Mouse (Mus musculus): ENCODE measurements around the gene Tlr2. TPM values are rescaled to one million over a fixed set of nuclear protein-coding genes. Genes with fewer than 3 reads are reported as not detected.
A peak's percentile ranks its signal among the peaks of the same experiment; 100 is the strongest.
"Not testable (repeated sequence)": the region's sequence is repeated elsewhere in the genome, so short reads cannot be mapped to it uniquely, and the experiment has no call there.

The Tlr2 gene
- polyA plus RNA-seq (2014; fragmentation: Nextera tagmentation; extraction: Ambion mirVana) = 6.8 and 8.0 TPM in 2 replicates

DNA sequence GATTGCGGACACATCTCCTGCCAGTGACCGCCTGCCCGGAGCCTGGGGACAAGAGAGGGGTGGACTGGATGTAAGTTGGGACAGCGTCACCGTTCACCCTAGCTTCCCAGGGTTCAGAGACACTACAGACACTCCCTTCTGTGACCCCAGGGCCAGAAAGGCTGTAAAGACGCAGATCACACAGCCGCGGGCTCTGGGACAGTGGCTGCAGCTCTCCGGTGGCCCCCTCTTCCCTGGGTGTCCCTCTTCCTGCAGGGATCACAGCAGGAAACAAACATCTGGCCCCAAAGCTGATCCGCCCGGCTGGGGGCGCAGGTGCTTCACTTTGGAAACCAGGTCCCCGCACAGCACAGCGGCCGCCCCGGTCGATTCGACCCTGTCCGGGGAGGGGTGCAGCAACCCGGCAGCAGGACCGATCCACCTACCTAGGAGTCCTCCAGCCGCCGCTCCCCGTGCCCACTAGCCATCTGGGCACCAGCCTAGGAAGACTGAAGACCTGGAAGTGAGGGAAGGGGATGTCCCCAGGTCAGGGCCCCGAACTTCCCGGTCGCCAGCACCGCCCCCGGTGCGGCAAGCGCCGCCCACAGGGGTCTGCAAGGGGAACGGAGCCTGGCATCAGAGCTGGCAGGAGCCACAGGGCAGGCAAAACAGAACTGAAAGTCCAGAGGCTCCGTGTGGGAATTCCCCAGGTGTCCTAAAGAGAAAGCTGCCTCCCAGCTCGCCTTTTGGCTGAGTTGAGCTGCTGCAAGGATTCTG, at the start of gene Tlr2:
Gene Tlr2 (minus strand): TSS at position 673 of the 756 bp plus-strand sequence.
- Histone ChIP-seq H3K27me3 (replicated peaks; ENCODE audit: control insufficient read depth, insufficient read depth, low read length) (no peaks in the 10 kb centered on the region), H3K9ac (ENCODE audit: low read depth, low read length) (peak within 1 kb of the TSS; percentile 76), H3K4me1 (ENCODE audit: control insufficient read depth, insufficient read depth, low read length) (no peaks in the 10 kb centered on the region; the same call in 1 of the 2 replicates), H3K9me3 (ENCODE audit: control insufficient read depth, low read length) (no peaks in the 10 kb centered on the region), H3K27ac (replicated peaks; ENCODE audit: low read depth, low read length) (peak within 1 kb of the TSS; percentile 33; the same call in 1 of the 2 replicates), H3K36me3 (ENCODE audit: control insufficient read depth, insufficient read depth, low read length) (no peaks in the 10 kb centered on the region), H3K4me3 (ENCODE audit: low read depth, low read length) (peak within 1 kb of the TSS; percentile 69), H3K4me2 (ENCODE audit: low read depth, low read length) (peak within 1 kb of the TSS; percentile 92)
- ATAC-seq (ENCODE audit: low read depth) (peak; percentile 87), DNase-seq (ENCODE audit: low spot score) (peak; percentile 73)
- under 1% methylated on average over 31 of the region's 35 CpGs for WGBS

DNA sequence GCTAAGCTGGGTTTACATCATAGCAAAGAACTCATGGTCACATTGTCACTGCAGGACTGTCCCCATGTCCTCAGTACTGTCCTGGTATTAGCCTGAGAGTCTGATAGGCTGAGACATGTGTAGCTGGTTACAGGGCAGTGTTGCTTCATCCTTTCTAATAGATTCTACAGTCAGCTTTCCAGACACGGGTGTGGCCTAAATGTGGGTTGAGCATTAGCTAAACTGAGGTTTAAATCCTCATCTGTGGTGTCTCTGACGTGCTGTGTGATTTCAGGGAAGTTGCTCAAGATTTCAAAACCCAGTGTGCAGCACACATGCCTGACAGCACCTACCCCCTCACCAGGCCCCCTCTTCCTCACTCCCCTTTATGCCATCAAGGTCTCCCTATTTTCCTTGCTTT, 43.6 kb upstream of the Tlr2 start:
- H3K27ac ChIP-seq (replicated peaks; ENCODE audit: low read depth, low read length) = no peak overlapping the region
- H3K27me3 ChIP-seq (replicated peaks; ENCODE audit: control insufficient read depth, insufficient read depth, low read length) = no peaks in the 10 kb centered on the region
- peak; percentile 33 for DNase-seq (ENCODE audit: low spot score)
- H3K4me2 ChIP-seq (ENCODE audit: low read depth, low read length) = no peak overlapping the region
- 53% methylated on average over 2 of the region's 2 CpGs for WGBS
- no peaks in the 10 kb centered on the region for H3K36me3 ChIP-seq (ENCODE audit: control insufficient read depth, insufficient read depth, low read length)
- no peaks in the 10 kb centered on the region for H3K9me3 ChIP-seq (ENCODE audit: control insufficient read depth, low read length)
- H3K4me3 ChIP-seq (ENCODE audit: low read depth, low read length) = no peak overlapping the region
- 0 out of 2 replicates have a peak, but pooled peaks have one; percentile 9 for ATAC-seq (ENCODE audit: low read depth)
- no peaks in the 10 kb centered on the region for H3K4me1 ChIP-seq (ENCODE audit: control insufficient read depth, insufficient read depth, low read length)
- no peak overlapping the region for H3K9ac ChIP-seq (ENCODE audit: low read depth, low read length)

DNA sequence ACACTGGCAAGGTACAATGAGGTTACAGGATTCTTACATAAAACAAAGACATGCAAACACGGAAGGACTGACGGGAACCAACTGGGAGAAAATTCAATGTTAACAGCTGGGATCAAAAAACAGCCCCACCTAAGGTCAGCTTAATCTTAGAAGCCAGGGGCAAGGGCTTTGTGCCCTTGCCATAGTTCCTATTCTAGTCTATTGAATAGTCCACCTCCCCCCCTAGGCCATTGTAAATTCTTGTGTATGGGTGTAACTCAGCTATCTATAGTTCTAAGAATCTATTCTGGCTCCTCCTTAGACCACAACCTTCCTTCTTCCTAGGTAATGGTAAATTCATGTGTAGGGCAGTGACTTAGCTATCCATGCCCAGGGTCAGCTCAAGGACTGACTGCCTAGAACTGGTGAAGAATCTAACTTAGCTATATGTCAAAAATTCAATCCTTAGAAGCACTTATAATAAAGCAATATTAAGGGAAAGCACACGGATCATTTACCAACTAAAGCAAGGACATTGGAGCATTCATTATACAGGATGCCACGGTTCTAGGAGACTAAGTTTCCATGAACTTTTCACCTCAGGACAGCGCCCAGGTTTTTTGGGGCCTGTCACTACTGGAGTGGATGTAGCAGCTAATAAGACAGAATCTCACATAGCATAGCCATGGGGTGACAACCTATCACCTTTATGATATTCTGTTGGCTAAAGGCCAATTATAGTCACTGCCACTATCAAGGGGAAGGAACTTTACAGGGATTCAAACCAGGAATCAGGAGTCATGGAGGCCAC, 37.9 kb upstream of the Tlr2 start:
- DNase-seq (ENCODE audit: low spot score); H3K4me1 ChIP-seq (ENCODE audit: control insufficient read depth, insufficient read depth, low read length); H3K4me2 ChIP-seq (ENCODE audit: low read depth, low read length); H3K9me3 ChIP-seq (ENCODE audit: control insufficient read depth, low read length); H3K27ac ChIP-seq (replicated peaks; ENCODE audit: low read depth, low read length); H3K27me3 ChIP-seq (replicated peaks; ENCODE audit: control insufficient read depth, insufficient read depth, low read length); H3K36me3 ChIP-seq (ENCODE audit: control insufficient read depth, insufficient read depth, low read length); ATAC-seq (ENCODE audit: low read depth); H3K9ac ChIP-seq (ENCODE audit: low read depth, low read length); H3K4me3 ChIP-seq (ENCODE audit: low read depth, low read length): not testable (repeated sequence)
- WGBS = 87% methylated on average over 5 of the region's 5 CpGs

DNA sequence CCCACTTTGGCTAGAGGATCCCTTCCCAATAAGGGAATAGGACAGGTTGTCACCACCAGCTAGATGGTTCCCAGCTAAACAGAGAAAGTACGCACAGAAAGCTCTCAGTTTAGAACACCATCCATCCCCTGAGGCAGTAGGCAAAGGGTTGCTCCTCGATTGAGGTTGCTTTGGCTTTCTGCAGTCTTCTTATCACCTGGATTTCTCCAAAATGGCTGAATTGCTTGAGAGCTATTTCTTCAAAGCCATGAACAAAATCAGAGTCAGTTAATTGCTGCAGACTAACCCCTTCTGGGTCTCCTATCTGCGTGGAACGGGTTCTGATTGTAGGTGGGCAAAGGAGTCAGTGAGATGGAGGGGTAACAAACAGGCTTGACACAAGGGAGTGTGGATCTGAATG, 37.2 kb upstream of the Tlr2 start:
- Histone ChIP-seq H3K9me3 (ENCODE audit: control insufficient read depth, low read length) (no peaks in the 10 kb centered on the region), H3K4me3 (ENCODE audit: low read depth, low read length) (no peak overlapping the region), H3K27ac (replicated peaks; ENCODE audit: low read depth, low read length) (no peak overlapping the region), H3K4me1 (ENCODE audit: control insufficient read depth, insufficient read depth, low read length) (no peaks in the 10 kb centered on the region), H3K27me3 (replicated peaks; ENCODE audit: control insufficient read depth, insufficient read depth, low read length) (no peaks in the 10 kb centered on the region), H3K4me2 (ENCODE audit: low read depth, low read length) (no peak overlapping the region), H3K9ac (ENCODE audit: low read depth, low read length) (no peak overlapping the region), H3K36me3 (ENCODE audit: control insufficient read depth, insufficient read depth, low read length) (no peaks in the 10 kb centered on the region)
- ATAC-seq (ENCODE audit: low read depth) (no peak), DNase-seq (ENCODE audit: low spot score) (no peak)
- 92% methylated on average over 4 of the region's 4 CpGs for WGBS

DNA sequence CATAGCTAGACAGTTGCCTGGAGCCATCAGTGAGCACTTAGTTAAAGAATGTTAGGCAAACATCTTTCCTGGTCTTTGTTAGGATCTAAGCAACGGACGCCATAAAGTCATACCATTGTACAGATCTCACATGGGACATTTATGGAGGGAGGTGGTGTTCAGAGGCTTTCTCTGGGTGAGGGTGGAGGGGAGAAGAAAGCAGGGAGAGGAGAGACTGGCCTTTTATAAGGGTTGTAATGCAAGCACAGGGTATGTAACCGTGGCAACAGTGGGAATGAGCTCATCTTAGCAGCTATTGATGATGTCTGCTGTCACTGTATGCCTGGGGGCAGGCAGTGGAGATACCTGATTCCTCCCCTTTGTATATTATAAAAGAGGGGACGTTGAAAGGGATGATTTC, 34.7 kb upstream of the Tlr2 start:
- no peaks in the 10 kb centered on the region for H3K4me1 ChIP-seq (ENCODE audit: control insufficient read depth, insufficient read depth, low read length)
- H3K4me3 ChIP-seq (ENCODE audit: low read depth, low read length) = no peak overlapping the region
- no peak overlapping the region for H3K4me2 ChIP-seq (ENCODE audit: low read depth, low read length)
- no peaks in the 10 kb centered on the region for H3K27me3 ChIP-seq (replicated peaks; ENCODE audit: control insufficient read depth, insufficient read depth, low read length)
- no peak for ATAC-seq (ENCODE audit: low read depth)
- H3K9ac ChIP-seq (ENCODE audit: low read depth, low read length) = no peak overlapping the region
- WGBS = 60% methylated on average over 4 of the region's 4 CpGs
- DNase-seq (ENCODE audit: low spot score) = no peak
- H3K27ac ChIP-seq (replicated peaks; ENCODE audit: low read depth, low read length) = no peak overlapping the region
- H3K9me3 ChIP-seq (ENCODE audit: control insufficient read depth, low read length) = no peaks in the 10 kb centered on the region
- no peaks in the 10 kb centered on the region for H3K36me3 ChIP-seq (ENCODE audit: control insufficient read depth, insufficient read depth, low read length)

DNA sequence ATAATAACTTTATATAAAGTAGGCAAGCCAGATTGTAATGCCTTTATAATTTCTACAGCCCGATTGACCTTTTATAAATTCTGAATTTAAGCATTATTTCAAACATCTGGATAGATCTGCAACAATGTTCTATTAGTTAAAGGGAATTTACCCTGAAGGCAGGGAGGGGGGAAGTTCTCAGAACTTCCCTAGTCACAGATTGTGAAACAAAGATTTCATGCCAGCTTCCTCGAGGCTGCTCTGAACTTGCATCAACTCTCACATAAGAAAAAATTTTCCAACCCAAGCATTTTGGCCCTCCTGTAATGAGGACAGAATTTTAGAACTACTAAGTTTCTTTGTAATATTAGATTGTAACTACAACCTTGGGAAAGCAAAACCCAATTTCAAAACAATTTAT, 33.5 kb upstream of the Tlr2 start:
- H3K27me3 ChIP-seq (replicated peaks; ENCODE audit: control insufficient read depth, insufficient read depth, low read length); H3K4me2 ChIP-seq (ENCODE audit: low read depth, low read length); DNase-seq (ENCODE audit: low spot score); H3K36me3 ChIP-seq (ENCODE audit: control insufficient read depth, insufficient read depth, low read length); ATAC-seq (ENCODE audit: low read depth); H3K9ac ChIP-seq (ENCODE audit: low read depth, low read length); H3K4me3 ChIP-seq (ENCODE audit: low read depth, low read length); H3K9me3 ChIP-seq (ENCODE audit: control insufficient read depth, low read length); H3K27ac ChIP-seq (replicated peaks; ENCODE audit: low read depth, low read length); H3K4me1 ChIP-seq (ENCODE audit: control insufficient read depth, insufficient read depth, low read length): not testable (repeated sequence)
- 83% methylated on average over 2 of the region's 2 CpGs for WGBS

DNA sequence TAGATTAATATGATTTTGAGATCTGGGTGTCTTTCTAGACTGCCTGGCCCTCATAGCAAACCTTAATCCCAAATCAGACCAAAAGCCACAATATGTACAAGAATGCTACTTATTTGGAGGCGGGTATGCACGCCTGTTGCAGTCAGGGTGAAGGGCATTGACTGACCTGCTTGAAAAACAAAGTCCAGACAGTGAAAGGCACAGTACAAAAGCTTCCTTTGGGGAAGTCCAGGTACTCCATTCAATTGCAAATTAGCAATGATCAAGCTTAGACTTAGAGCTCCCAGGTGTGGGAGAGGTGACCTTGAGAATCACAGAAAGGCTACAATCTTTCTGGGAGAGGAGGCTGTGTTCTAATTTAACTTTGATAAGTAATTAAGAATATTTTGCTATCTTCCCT, 31.3 kb upstream of the Tlr2 start:
- H3K4me1 ChIP-seq (ENCODE audit: control insufficient read depth, insufficient read depth, low read length); H3K4me2 ChIP-seq (ENCODE audit: low read depth, low read length); H3K27me3 ChIP-seq (replicated peaks; ENCODE audit: control insufficient read depth, insufficient read depth, low read length); H3K9ac ChIP-seq (ENCODE audit: low read depth, low read length); H3K9me3 ChIP-seq (ENCODE audit: control insufficient read depth, low read length); H3K27ac ChIP-seq (replicated peaks; ENCODE audit: low read depth, low read length); DNase-seq (ENCODE audit: low spot score); H3K36me3 ChIP-seq (ENCODE audit: control insufficient read depth, insufficient read depth, low read length); H3K4me3 ChIP-seq (ENCODE audit: low read depth, low read length); ATAC-seq (ENCODE audit: low read depth): not testable (repeated sequence)
- WGBS = 89% methylated on average over 2 of the region's 2 CpGs

DNA sequence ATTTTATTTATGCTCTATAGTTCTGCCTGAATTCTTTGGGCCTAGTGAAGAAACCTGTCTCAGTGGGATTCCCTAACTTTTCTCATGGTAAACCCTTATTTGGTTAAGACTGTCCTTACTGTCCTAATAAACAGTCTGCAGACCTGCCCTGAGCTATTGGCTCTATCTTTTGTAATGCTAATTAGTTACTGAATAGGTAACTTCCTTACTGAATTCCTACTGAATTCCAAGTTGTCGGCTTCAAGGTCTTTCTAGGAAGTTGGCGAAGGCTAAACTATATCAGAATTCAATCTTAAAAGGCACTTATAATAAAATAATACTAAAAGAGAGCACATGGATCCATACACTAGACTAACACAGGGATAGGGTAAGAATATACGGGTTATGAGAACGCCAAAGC, 30.4 kb upstream of the Tlr2 start:
- not testable (repeated sequence) for H3K27ac ChIP-seq (replicated peaks; ENCODE audit: low read depth, low read length); H3K4me2 ChIP-seq (ENCODE audit: low read depth, low read length); H3K4me3 ChIP-seq (ENCODE audit: low read depth, low read length); DNase-seq (ENCODE audit: low spot score); H3K9ac ChIP-seq (ENCODE audit: low read depth, low read length); H3K4me1 ChIP-seq (ENCODE audit: control insufficient read depth, insufficient read depth, low read length); H3K36me3 ChIP-seq (ENCODE audit: control insufficient read depth, insufficient read depth, low read length); H3K27me3 ChIP-seq (replicated peaks; ENCODE audit: control insufficient read depth, insufficient read depth, low read length); H3K9me3 ChIP-seq (ENCODE audit: control insufficient read depth, low read length); ATAC-seq (ENCODE audit: low read depth)
- 92% methylated on average over 4 of the region's 4 CpGs for WGBS
